Mouse (Mus musculus) frontal cortex, postnatal 14 days (tissue): Measurements from ENCODE around the gene 0610037L13Rik.

Source experiments
- DNase-seq, 2 experiments: peaks; one replicate each; pipeline ENCODE4 v3.0.0; 2022; ENCODE audit warnings: low spot score in 2 of 2

Gene 0610037L13Rik

DNA sequence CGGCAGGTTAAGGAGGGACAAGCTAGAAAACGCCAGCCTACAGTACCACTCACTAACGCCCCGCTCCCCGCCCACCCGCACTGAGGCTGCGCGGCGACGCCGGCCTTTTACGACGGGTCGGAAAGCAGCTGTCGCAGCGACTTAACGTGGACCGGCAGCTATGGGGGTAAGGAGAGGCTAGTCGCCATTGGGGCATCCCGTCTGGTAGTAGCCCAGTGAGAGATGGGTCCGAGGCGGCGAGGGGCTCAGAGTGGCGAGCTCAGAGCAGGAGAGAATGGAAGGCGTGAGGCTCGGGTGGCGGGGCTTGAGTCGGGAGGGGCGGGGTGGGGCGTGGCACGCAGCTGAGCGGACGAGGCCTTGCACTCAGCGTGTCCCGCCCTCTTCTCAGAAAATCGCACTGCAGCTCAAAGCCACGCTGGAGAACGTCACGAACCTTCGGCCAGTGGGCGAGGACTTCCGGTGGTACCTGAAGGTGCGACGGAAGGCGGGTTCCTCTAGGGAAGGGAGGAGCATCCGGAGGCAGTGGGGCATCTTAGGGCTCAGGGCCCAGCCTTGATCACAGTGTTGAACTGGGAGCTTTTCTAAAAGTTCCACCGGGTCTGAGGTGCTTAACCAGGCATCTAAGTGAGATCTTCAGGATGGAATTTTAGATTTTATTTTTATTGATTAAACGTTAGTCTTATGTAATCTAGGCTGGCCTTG, at the start of gene 0610037L13Rik:
TSS of gene 0610037L13Rik (plus strand) at position 83 of the 702 bp plus-strand sequence.
- DNase-seq: peak; percentile 90 to 92

DNA sequence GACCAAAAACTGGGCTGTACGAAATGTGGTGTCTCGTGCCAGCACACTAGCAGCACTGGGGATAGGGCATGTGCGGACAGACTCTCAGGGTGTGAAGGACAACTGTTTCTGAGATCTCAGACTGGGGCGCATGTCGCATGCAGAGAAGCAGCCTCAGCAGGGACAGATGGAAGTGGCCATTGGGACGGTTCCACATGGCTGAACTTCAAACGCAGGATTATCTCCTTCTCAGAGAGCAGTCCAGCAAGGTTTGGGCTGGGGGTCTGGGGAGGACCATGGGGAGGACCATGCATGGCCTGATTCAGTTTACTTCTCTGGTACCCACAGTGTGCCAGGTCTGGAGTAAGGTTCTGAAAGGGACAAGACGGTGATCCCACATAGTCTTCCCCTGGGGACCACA, 45.9 kb upstream of the 0610037L13Rik start:
- no peak for DNase-seq

DNA sequence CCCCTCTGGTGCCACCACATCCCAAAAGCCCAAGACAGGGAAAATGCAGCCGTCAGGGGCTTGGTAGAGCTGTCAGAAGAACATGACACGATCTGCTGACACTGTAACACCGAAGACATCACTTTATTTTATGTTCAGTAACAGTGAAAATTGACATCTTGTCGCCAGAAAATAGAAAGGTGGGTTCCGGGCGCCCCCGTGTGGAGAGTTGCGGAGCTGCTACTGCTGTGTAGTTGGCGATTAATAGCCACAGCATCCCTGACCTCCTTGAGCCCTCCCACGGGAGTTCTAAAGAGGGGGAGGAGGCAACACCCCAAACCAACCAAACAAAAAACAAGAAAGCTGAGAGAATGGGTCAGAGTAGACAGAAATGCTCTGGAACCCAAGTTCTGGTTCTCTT, 44.6 kb upstream of the 0610037L13Rik start:
- DNase-seq: peak; percentile 52 to 79

DNA sequence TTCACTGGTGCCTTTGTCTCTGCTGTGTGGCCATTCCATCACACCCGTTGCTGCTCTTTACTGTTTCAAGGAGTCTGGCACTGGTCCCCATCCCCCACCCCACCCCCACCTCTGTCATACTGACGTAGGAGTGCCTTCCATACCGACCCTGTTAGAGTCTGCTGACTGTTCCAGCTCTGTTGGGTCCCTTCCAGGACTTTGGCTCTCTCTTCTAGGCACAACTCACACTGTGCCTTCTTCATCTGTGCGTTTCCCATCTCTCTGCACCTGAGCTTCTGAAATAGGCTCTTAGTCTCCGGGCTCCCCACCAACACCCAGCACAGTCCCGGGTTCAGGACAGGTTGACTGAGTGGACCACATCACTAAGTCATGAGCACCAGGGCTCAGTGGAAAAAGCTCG, 42.8 kb upstream of the 0610037L13Rik start:
- DNase-seq: no peak

DNA sequence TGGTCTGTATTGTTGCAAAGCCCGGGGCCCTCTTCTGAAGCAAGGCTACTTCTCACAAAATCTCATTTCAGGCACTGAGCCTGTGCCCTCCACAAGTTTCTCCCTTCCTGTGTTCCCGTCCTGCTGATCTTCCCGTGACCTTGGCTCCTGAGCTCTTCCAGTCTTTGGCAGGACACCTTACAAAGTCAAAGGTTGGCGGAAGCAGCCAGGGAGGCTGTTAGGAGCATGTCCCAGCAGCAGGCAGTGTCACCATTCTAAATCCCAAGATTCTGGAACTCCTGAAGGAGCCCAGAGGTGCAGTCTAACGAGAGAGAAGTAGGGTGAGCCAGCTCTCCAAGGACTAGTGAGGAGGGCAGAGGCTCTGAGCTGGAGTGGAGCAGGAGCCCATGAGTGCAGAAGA, 41.1 kb upstream of the 0610037L13Rik start:
- no peak for DNase-seq

DNA sequence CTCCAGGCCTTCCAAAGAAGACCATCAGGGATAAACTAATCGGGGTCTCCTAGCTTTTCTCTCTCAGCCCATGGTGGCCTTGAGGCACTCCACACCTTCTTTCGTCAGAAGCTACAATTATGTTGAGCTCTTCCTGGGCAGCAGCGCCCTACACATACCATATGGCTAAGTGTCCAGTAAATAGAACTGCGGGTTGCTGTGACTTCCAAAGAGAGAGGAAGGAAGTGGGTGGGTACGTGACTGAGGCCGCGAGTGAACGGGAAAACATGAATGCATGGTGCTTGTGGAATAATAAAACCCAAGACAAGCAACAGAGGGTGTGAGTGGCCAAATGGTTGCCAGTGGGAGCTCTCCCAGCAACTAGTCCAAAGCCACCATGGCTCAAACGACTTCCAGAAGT, 40.0 kb upstream of the 0610037L13Rik start:
- DNase-seq: no peak

DNA sequence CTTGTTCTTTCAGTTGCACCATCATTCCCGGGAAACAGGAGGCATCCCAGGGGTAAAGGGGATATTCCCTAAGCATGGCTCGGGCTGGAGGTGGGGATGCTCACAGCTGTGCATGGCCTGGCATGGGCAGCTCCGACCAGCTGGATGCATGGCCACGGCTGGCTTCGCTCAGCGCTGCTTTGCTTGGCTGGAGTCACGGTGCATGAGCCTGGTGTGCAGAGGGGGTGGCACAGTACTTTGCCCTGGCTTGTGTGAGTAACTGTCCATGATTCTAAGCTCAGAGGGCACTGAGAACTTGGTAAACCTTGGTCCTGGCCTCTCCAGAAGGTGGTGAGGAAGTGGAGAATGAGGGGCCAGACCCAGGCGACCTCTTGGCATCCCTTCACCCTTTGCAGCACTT, 39.5 kb upstream of the 0610037L13Rik start:
- DNase-seq: no peak

DNA sequence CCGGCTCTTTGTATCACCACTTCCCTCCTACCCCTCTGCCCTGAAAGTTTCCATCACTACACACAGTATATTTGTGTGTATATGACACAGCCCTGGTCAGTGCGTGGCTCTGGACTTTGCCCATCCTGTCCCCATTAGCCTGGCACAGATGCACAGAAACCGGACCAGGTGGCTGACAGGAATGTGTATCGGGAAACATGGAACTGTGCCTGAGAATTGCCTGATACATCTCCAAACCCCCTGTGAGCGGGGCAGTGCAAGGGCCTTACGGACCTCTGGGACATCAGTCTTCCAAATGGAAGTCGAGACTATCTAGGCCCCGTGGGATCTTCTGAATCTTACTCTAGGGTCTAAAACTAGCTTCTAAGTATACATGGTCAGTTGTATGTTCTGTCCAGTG, 36.3 kb upstream of the 0610037L13Rik start:
- DNase-seq: no peak

DNA sequence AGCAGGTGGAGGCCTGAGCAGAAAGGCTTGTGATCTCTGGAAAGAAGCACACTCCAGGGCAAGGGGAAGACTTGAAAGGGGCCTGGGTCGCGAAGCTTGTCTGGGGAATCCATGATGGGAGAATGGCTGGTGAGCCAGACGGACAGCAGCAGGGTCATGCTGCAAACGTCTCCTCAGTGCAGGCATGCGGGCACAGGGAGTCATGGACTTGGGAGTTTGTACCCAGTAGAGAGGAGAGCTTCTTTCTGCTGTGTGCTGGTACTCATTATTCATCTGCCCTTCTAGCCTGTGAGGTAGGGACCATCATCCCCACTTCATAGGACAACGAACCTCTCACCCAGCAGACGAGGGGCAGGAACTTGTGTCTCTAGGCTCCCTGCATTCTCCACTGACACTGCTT, 35.8 kb upstream of the 0610037L13Rik start:
- DNase-seq: no peak

DNA sequence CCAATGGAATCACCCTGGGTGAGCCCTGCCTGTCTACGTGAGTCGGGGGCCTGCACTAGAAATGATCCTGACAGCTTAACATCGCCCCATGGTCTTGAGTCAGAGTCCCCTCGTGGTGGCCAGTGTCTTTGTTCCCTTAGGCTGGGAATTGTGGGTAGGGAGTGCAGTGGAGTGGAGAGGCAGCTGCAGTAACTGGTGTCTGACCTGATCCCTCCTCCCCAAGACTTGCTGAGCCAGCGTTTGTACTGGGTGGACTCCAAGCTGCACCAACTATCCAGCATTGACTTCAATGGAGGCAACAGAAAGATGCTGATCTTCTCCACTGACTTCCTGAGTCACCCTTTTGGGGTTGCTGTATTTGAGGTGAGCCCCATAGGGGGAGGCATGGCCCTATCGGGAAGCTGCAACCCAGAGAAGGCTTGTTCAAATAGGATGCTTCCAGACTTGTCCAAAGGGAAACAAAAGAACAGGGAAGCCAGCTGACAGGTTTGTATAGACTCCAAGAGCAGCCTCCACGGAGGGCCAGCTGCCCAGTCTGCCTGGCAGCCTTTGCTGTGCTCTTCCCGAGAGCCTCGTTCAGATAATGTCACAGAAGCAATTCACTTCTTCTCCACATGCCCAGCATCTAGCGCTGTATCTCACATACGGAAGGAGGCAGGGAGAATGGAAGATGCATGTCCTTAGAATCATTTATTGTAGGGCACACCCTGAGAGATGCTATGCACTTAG, 32.5 kb upstream of the 0610037L13Rik start:
- DNase-seq: no peak

DNA sequence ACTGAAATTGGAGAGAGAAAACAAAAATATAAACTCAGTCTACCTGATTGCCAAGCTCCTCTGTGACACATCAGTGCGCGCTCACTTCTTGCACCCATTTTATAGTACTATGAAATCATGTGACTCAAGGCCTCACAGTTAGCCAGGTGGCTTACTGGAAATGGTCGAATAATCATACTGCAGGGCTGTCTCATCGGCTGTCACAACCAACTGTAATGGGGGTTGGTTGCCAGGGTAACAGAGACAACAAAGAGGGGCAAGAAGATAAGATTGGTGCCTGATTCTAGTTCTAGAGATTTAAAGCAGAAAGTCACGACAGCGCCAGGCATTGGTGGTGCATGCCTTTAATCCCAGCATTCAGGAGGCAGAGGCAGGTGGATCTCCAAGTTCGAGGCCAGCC, 30.6 kb upstream of the 0610037L13Rik start:
- no peak for DNase-seq

DNA sequence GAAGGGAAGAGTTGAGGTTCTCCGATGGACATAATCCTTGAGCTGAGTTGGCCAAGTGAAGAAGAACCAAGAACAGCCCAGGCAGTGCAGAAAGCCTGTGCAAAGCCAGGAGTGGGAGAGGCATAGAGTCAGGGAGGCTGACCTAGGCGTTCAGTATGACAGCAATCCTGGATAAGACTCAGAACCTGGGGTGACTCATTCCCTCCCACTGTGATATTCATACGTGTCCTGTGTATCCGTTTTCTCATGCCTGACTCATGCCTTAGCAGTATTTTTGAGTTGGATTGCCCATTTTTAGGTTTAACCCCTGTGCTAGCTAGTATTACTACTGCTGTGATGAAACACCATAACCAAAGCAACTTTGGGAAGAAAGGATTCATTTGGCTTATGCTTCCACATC, 24.7 kb upstream of the 0610037L13Rik start:
- no peak for DNase-seq

DNA sequence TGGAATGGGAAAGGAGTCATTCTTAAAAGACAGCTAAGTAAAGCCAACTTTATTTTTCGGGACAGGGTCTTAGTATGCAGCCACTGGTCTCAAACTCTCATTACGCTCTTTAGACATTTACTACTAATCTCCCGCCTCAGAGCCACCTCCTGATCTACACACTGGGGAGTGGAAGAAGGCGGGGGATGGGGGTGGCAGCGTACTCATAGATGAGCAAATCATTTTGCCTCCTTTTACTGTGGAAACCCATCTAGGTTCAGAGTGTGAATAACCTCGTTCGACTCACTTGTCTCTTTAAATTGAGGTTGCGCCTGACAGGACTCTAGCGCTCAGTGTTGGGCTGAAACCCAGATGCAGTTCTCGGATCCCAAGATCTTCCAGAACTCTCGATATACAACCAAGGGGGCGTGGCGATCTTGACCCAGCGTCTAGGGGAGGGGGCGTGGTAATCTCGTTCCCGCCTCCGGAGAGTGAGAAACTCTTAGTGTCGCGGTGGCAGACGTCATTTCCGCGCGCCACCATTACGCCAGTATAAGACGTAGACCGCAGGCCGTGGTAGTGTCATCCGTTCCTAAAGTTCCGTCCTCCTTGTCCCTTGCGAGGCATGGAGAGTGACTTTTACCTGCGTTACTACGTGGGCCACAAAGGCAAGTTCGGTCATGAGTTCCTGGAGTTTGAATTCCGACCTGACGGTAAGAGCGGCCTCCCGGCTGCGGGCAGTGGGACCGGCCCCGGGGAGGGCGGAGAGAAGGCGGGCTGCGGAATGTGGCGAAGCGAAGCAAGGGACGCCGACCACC, 10.2 kb upstream of the 0610037L13Rik start, which contains the start of gene Magoh:
TSS of gene Magoh (plus strand) at position 502 of the 797 bp plus-strand sequence.
- DNase-seq: peak; percentile 92 to 96

DNA sequence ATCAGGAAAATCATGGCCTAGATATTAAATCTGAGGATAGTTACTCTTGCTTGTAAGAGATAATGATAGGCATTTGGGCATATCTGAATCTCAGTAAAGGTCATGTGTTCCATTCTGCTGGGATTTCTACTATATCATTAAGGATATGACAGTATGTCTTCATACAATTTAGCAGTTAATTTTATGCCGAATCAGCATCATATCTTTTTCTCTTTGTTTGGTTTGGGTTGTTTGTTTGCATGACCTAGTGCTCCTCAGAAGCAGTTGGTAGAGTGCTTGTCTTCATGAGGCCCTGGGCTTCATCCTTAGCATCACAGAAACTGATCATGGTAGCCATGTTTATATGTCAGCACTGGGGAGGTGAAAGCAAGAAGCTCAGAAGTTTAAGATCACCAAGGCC, 8.0 kb upstream of the 0610037L13Rik start:
- no peak for DNase-seq

DNA sequence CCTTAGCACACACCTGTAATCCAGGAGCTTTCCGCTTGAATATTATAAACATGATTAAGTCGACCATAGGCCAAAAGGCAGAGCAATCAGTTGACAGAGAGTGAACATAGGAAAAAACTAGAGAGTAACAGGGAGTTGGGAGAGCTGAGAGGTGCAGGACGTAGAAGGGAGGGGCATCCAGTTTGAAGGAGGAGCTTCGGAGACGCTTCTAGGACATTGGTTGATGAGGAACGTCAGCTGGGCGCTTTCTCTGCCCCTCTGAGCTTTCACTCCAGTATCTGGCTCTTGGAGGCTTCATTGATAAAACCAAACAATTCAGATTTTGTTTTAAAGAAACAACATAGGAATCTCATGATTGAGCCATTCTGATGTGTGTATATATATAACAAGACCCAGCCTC, 3.2 kb upstream of the 0610037L13Rik start:
- DNase-seq: no peak

DNA sequence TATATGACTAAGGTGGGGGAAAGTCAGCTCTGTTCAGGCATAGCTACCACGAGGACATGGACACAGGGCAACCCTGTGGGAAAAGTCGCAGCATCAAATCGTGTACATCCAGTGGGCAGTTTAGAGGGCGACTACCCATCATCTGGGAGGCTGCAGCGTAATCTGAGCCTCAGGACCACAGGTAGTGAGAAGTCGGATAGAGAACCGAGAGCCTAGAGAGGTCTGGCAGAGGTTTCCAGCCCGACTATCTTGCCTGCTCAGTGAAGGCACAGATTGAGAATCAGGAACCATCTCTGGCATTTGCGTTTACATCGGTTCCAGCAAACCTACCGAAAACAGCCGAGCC, 255 bp upstream of the 0610037L13Rik start:
- DNase-seq: no peak

DNA sequence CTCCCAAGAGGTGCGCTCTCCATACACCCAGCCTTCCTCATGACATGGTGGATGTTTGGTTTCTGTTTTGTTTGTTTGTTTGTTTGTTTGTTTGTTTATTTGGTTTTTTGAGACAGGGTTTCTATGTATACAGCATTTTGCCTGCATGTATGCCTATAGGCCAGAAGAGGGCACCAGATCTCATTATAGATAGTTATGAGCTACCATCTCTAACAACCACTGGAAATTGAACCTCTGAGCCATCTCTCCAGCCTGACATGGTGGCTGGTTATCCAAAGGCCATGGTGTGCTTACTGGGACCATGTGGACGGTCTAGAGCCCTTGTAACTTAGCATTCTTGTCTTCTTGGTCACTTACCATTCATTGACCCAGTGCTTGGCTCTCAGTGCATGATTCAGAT, 3.0 kb downstream of the 0610037L13Rik start:
- no peak for DNase-seq

DNA sequence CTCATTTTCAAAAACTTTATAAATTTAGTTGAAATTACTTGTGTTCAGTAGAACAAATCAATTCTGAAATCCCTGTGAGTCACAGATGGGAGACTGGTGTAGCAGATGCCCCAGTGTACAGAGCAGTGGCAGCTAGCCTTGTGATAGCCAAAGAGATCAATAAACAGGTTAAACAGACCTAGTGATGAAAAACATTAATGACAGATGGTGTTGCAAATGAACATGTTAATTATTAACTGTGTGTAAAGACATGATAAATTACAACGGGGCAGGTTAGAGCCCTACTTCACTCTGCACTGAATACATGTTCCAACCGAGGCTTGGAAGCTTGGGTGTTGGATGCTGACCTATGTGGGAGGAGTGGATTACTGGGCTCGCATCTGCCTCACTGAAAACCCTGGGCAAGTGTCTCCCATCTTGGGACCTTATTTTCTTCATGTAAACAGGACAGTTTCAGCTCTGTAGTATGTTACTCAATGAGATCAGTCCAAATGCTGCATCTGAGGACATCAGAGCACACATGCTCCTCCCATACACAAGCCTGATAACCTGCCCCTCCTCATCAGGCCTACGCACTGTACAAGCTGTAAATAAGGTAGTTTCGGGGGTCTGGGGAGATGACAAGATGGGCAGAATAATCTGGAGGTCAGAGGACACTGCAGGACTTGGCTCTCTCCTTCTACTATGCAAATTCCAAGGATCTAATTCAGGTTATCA, 9.8 kb downstream of the 0610037L13Rik start:
- no peak for DNase-seq

DNA sequence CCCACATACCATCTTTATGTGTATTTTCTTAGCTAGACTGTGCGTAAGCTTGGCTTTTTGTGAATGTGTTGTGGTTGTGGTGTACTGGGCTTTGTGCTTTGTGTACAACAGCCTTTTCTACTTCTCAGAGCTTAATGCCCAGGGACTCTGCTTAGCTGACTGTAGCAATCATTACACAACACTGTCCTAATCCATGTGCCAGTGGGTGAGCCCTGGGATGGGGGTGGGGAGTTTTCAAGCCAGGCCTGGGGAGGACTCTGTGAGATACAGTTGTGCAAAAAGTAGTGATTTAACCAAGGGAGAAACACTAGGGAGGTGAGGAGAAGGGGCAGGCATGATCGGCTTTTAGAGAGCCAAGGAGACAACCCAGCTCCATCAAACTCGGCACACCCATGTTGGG, 10.6 kb downstream of the 0610037L13Rik start:
- no peak for DNase-seq

DNA sequence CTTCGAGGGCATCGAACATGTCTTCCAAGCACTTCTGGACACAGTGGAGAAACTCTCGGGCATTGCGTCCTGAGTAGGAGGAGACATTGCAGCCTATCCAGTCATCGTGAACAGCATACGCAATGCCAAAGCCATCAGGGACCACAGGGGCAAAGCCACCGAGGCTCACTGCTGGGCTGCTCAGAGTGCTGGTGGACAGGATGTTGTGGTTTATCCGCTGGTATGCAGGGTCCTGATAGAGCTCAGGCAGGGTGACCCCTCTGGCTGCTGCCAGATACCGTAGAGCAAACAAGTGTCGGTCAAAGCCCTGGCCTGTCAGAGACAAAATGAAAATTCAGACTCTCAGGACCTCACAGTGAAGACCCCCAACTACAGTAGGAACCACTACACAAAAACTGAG, 14.6 kb downstream of the 0610037L13Rik start:
- DNase-seq: no peak

DNA sequence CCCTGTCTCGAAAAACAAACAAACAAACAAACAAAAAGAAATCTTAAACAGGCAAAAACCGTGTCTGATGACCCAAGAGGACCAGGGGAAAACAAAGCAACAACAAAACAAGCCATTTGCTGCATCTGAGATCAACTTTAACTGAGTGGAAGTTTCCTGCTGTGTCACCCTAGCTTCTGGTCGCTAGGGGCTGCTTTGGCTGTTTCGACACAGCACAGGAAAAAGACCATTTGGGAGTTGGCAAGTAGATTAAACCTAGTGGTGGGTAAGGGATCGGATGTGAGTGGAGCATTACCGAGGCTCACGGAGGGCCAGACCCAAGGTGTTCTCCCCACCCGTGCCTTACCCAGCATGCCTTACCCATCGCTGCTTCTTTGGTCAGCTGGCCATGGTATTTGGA, 16.9 kb downstream of the 0610037L13Rik start:
- no peak for DNase-seq

DNA sequence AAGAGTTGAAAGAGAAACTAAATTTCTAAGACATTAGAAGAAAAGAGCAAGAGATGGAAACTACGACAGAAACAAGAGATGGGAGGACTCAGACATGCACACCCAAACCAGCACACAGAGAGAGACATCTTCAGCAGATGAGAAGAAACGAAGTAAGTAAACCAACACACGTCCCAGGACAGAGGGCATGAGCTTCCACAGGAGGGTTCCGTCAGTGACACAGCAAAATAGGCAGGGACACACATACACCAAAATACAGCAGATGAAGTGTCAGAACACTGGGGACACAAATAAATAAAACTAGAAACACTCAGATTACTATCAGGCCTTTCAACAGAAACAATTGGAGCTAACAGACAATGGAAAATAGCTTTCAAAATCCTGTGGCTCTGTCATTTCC, 20.4 kb downstream of the 0610037L13Rik start:
- DNase-seq: no peak
